Mouse (Mus musculus) liver, embryonic 11.5 days (tissue): ENCODE data around the gene Grpel1. TPM values are rescaled to one million over a fixed set of nuclear protein-coding genes. Genes with fewer than 3 reads are reported as not detected.

Source experiments
- ATAC-seq: fragments of 200-750 bp; cut with Nextera tagmentation; replicated peaks from 2 replicates; pipeline ENCODE4 v1.8.0; 2017; ENCODE audit warnings: moderate number of reproducible peaks, mild to moderate bottlenecking, moderate TSS enrichment, moderate library complexity; ENCODE audit not compliant: low FRiP score
- DNase-seq: peaks from one replicate; pipeline ENCODE4 v3.0.0-alpha.2; 2017; ENCODE audit warnings: low spot score
- H3K27ac ChIP-seq: fragments of 300-500 bp; sonication (generic); 2 replicates; pipeline ENCODE4 v1.5.1; 2014; ENCODE audit warnings: mild to moderate bottlenecking, low read depth, low read length, control low read depth
- H3K27me3 ChIP-seq: fragments of 300-500 bp; sonication (generic); replicated peaks from 2 replicates; pipeline ENCODE4 v1.6.1; 2014; ENCODE audit warnings: low read length, mixed read lengths; ENCODE audit not compliant: control insufficient read depth, insufficient read depth
- H3K36me3 ChIP-seq: fragments of 300-500 bp; sonication (generic); 2 replicates; pipeline ENCODE4 v1.6.1; 2014; ENCODE audit warnings: mild to moderate bottlenecking, low read length, moderate library complexity, mixed read lengths; ENCODE audit not compliant: control insufficient read depth, insufficient read depth
- H3K4me1 ChIP-seq: fragments of 300-500 bp; sonication (generic); replicated peaks from 2 replicates; pipeline ENCODE4 v1.6.1; 2014; ENCODE audit warnings: low read length, mixed read lengths; ENCODE audit not compliant: control insufficient read depth, insufficient read depth
- H3K4me2 ChIP-seq: fragments of 300-500 bp; sonication (generic); 2 replicates; pipeline ENCODE4 v1.6.1; 2014; ENCODE audit warnings: mild to moderate bottlenecking, control low read depth, moderate library complexity
- H3K4me3 ChIP-seq: fragments of 300-500 bp; sonication (generic); 2 replicates; pipeline ENCODE4 v1.5.1; 2014; ENCODE audit warnings: low read depth, low read length, control low read depth
- H3K9ac ChIP-seq: fragments of 300-500 bp; sonication (generic); 2 replicates; pipeline ENCODE4 v1.6.1; 2014; ENCODE audit warnings: low read depth, low read length, control low read depth
- H3K9me3 ChIP-seq: fragments of 300-500 bp; sonication (generic); 2 replicates; pipeline ENCODE4 v1.6.1; 2016; ENCODE audit warnings: low read length, inconsistent platforms, mixed read lengths; ENCODE audit not compliant: control insufficient read depth
- WGBS: fragments of 180-500 bp; shearing (Covaris S2); extraction: QIAGEN DNeasy Blood & Tissue Kit; methylation state at CpG from one replicate; pipeline ENCODE4 v1.1.7; 2014; 5-methylcytosine and 5-hydroxymethylcytosine counted together
- polyA plus RNA-seq: library from polyadenylated mRNA; unstranded; fragments of >200 nt; fragmentation: Nextera tagmentation; extraction: Ambion mirVana; gene quantifications from 2 replicates; pipeline ENCODE4 v1.2.1, GENCODE M21; 2014

Gene Grpel1
- polyA plus RNA-seq, 1 experiment from 2014 or later, result 74.6 TPM

- Histone ChIP-seq H3K27me3 (no peaks in the 10 kb centered on the region), H3K36me3 (peaks cover 47% of the 10 kb centered on the region), H3K4me2 (no peak overlapping the region), H3K27ac (no peak overlapping the region), H3K4me3 (no peak overlapping the region), H3K4me1 (peaks cover 7% of the 10 kb centered on the region), H3K9ac (no peak overlapping the region), H3K9me3 (no peaks in the 10 kb centered on the region)
- WGBS, result 93% methylated on average over 8 of the region's 8 CpGs
- DNase-seq (no peak), ATAC-seq (no peak)
Measured at GRCm38 (mm10) chr5:36471206-36471605, 6.4 kb downstream of the Grpel1 start.

- DNase-seq, result no peak
- 83% methylated on average over 4 of the region's 4 CpGs for WGBS
- no peaks in the 10 kb centered on the region for H3K27me3 ChIP-seq
- no peak overlapping the region for H3K4me2 ChIP-seq
- no peaks in the 10 kb centered on the region for H3K9me3 ChIP-seq
- ATAC-seq, result no peak
- no peaks in the 10 kb centered on the region for H3K4me1 ChIP-seq
- no peak overlapping the region for H3K4me3 ChIP-seq
- H3K36me3 ChIP-seq, result peaks cover 51% of the 10 kb centered on the region
- no peak overlapping the region for H3K27ac ChIP-seq
- H3K9ac ChIP-seq, result no peak overlapping the region
Measured at GRCm38 (mm10) chr5:36472876-36473655, 8.3 kb downstream of the Grpel1 start.

GRCm38 (mm10) chr5:36474283-36474682 is 9.5 kb downstream of the Grpel1 start:
- peaks cover 46% of the 10 kb centered on the region for H3K36me3 ChIP-seq
- no peak overlapping the region for H3K4me3 ChIP-seq
- peak; percentile 72 for ATAC-seq
- no peaks in the 10 kb centered on the region for H3K9me3 ChIP-seq
- H3K27me3 ChIP-seq, result no peaks in the 10 kb centered on the region
- no peak overlapping the region for H3K27ac ChIP-seq
- DNase-seq, result peak; percentile 61
- no peaks in the 10 kb centered on the region; the same call in 1 of the 2 replicates for H3K4me1 ChIP-seq
- 84% methylated on average over 5 of the region's 5 CpGs for WGBS
- H3K9ac ChIP-seq, result no peak overlapping the region
- H3K4me2 ChIP-seq, result no peak overlapping the region

- no peak for ATAC-seq
- Histone ChIP-seq H3K27me3 (no peaks in the 10 kb centered on the region), H3K27ac (no peak overlapping the region), H3K9ac (no peak overlapping the region), H3K4me2 (no peak overlapping the region; the same call in 1 of the 2 replicates), H3K36me3 (peaks cover 18% of the 10 kb centered on the region; the same call in 1 of the 2 replicates), H3K9me3 (no peaks in the 10 kb centered on the region), H3K4me3 (no peak overlapping the region), H3K4me1 (peaks cover 20% of the 10 kb centered on the region; the same call in 1 of the 2 replicates)
- DNase-seq, result no peak
- WGBS, result 67% methylated on average over 3 of the region's 3 CpGs
Measured at GRCm38 (mm10) chr5:36477486-36477885, 12.7 kb downstream of the Grpel1 start.

- no peak for ATAC-seq
- peaks cover 10% of the 10 kb centered on the region; the same call in 1 of the 2 replicates for H3K36me3 ChIP-seq
- H3K27ac ChIP-seq, result peak overlapping the region; percentile 8; the same call in 1 of the 2 replicates
- no peak overlapping the region for H3K4me2 ChIP-seq
- no peak overlapping the region for H3K9ac ChIP-seq
- H3K27me3 ChIP-seq, result no peaks in the 10 kb centered on the region
- 77% methylated on average over 6 of the region's 6 CpGs for WGBS
- H3K4me1 ChIP-seq, result peaks cover 27% of the 10 kb centered on the region; the same call in 1 of the 2 replicates
- no peak overlapping the region for H3K4me3 ChIP-seq
- no peak for DNase-seq
- no peaks in the 10 kb centered on the region for H3K9me3 ChIP-seq
Measured at GRCm38 (mm10) chr5:36478540-36479420, 14.0 kb downstream of the Grpel1 start.

GRCm38 (mm10) chr5:36479735-36480134 is 14.9 kb downstream of the Grpel1 start:
- no peak overlapping the region for H3K9ac ChIP-seq
- peaks cover 10% of the 10 kb centered on the region; the same call in 1 of the 2 replicates for H3K36me3 ChIP-seq
- H3K4me3 ChIP-seq, result no peak overlapping the region
- ATAC-seq, result no peak
- no peak overlapping the region for H3K27ac ChIP-seq
- WGBS, result 46% methylated on average over 2 of the region's 2 CpGs
- H3K27me3 ChIP-seq, result no peaks in the 10 kb centered on the region
- DNase-seq, result no peak
- H3K4me2 ChIP-seq, result no peak overlapping the region
- H3K9me3 ChIP-seq, result no peaks in the 10 kb centered on the region
- peaks cover 28% of the 10 kb centered on the region; the same call in 1 of the 2 replicates for H3K4me1 ChIP-seq

- no peaks in the 10 kb centered on the region for H3K9me3 ChIP-seq
- H3K4me1 ChIP-seq, result peaks cover 34% of the 10 kb centered on the region
- 82% methylated on average over 4 of the region's 4 CpGs for WGBS
- H3K9ac ChIP-seq, result no peak overlapping the region
- no peak for ATAC-seq
- H3K36me3 ChIP-seq, result peaks cover 8% of the 10 kb centered on the region; the same call in 1 of the 2 replicates
- DNase-seq, result no peak
- H3K4me2 ChIP-seq, result no peak overlapping the region
- no peak overlapping the region for H3K4me3 ChIP-seq
- H3K27ac ChIP-seq, result no peak overlapping the region
- H3K27me3 ChIP-seq, result peaks cover 5% of the 10 kb centered on the region
Measured at GRCm38 (mm10) chr5:36480398-36480797, 15.6 kb downstream of the Grpel1 start.

GRCm38 (mm10) chr5:36481114-36481513 is 16.3 kb downstream of the Grpel1 start:
- H3K4me2 ChIP-seq, result no peak overlapping the region
- peaks cover 5% of the 10 kb centered on the region; the same call in 1 of the 2 replicates for H3K36me3 ChIP-seq
- 65% methylated on average over 1 of the region's 1 CpGs for WGBS
- no peak for DNase-seq
- H3K9ac ChIP-seq, result no peak overlapping the region
- no peak overlapping the region for H3K27ac ChIP-seq
- H3K27me3 ChIP-seq, result peaks cover 12% of the 10 kb centered on the region
- H3K9me3 ChIP-seq, result no peaks in the 10 kb centered on the region
- peaks cover 36% of the 10 kb centered on the region for H3K4me1 ChIP-seq
- H3K4me3 ChIP-seq, result no peak overlapping the region
- no peak for ATAC-seq
